Mouse (Mus musculus) heart, postnatal 0 days (tissue): ENCODE measurements around the gene Ptpro.

ENCODE experiments used
- CTCF ChIP-seq: IDR thresholded peaks from 2 replicates; pipeline ENCODE4 v1.5.1; 2016; ENCODE audit warnings: antibody characterized with exemption, control low read depth, low read depth
- EP300 ChIP-seq: IDR thresholded peaks from 2 replicates; pipeline ENCODE4 v1.6.1; 2016; ENCODE audit warnings: antibody characterized with exemption, low read depth

- TF ChIP-seq CTCF, result no peak
- TF ChIP-seq EP300, result no peak
Observed at GRCm38 (mm10) chr6:137328228-137328627, 76.1 kb downstream of the Ptpro start.
